Mouse (Mus musculus): ENCODE measurements around the gene Copg2. TPM values are rescaled to one million over a fixed set of nuclear protein-coding genes. Genes with fewer than 3 reads are reported as not detected.
A peak's percentile ranks its signal among the peaks of the same experiment; 100 is the strongest.

Copg2 gene
- polyA plus RNA-seq, 1 experiment from 2014 or later = 28.2 TPM

DNA sequence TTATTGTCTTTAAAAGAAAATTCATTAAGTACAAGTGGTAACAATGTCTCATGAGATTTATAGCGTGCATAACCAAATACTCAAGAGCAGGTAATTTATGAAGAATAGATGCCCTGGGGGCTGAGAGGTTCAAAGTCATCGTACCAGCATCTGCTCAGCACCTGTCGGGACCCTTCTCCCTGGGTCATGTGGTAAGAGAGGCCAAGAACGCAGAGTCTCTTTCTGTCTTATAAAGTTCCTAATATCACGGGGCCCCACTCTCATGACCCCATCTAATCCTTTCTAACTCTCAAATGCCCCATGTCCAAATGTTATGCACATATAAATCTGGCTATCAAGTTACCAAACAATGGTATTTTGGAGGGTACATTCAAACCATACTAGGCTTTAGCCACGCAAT is 193.7 kb downstream of the Copg2 start:
- Histone ChIP-seq H3K9me3 (no peaks in the 10 kb centered on the region), H3K4me1 (replicated peaks) (no peaks in the 10 kb centered on the region), H3K27me3 (no peaks in the 10 kb centered on the region), H3K36me3 (no peaks in the 10 kb centered on the region), H3K9ac (no peak overlapping the region), H3K4me2 (no peak overlapping the region), H3K27ac (replicated peaks) (no peak overlapping the region), H3K4me3 (no peak overlapping the region)
- ATAC-seq (ENCODE audit: low FRiP score, low read depth) = no peak
- 78% methylated on average over 6 of the region's 6 CpGs for WGBS

DNA sequence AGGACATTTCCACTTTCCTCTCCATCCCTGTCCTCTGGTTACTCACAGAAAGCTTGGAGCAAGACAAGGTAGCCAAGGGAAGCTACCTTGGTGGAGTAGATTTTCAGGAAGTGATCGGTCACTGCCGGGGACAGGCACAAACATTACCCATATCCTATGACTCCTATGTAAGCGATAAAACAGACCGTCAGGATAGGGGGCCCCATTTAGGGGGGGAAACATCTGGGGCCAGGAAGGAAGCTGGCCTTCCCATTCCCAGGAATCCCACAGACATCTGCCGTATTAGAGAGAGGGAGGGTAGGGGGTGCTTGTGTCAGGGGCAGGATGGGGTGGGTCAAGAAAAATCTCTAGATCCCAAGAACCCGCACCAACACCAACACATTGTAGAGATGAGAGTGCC is 196.4 kb downstream of the Copg2 start:
- Histone ChIP-seq H3K27ac (replicated peaks) (no peak overlapping the region), H3K9ac (no peak overlapping the region), H3K36me3 (no peaks in the 10 kb centered on the region), H3K4me3 (no peak overlapping the region), H3K4me1 (replicated peaks) (no peaks in the 10 kb centered on the region), H3K27me3 (no peaks in the 10 kb centered on the region), H3K4me2 (no peak overlapping the region), H3K9me3 (no peaks in the 10 kb centered on the region)
- no peak for ATAC-seq (ENCODE audit: low FRiP score, low read depth)
- 88% methylated on average over 6 of the region's 6 CpGs for WGBS

DNA sequence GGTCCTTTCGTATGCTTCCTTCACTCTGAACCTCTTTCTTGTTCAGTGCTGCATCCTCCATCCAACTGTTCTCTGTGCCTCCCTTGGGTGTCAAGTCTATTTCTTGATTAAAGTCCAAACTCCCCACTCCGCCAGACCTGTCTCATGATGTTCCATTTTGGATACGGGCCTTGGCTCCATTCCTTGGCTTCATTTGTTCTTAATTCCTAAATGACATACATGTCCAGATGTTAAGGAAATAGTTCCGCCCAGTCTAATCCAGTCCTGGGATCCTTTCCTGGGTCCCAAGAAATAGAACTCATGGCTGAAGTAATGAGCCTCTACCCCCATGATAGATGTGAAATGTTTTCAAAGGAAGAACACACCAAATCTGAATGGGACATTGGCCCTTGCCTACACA is 198.6 kb downstream of the Copg2 start:
- H3K4me3 ChIP-seq = no peak overlapping the region
- no peaks in the 10 kb centered on the region for H3K9me3 ChIP-seq
- no peak for ATAC-seq (ENCODE audit: low FRiP score, low read depth)
- no peaks in the 10 kb centered on the region for H3K36me3 ChIP-seq
- H3K4me1 ChIP-seq (replicated peaks) = peaks cover 11% of the 10 kb centered on the region
- H3K27me3 ChIP-seq = no peaks in the 10 kb centered on the region
- no peak overlapping the region for H3K9ac ChIP-seq
- WGBS = 85% methylated on average over 4 of the region's 4 CpGs
- H3K4me2 ChIP-seq = no peak overlapping the region
- H3K27ac ChIP-seq (replicated peaks) = no peak overlapping the region

MicroRNA genes within 50 kb of the gene (microRNA counts, 519-probe panel; counts per million panel counts)
- microRNA mmu-miR-335-3p (2,751 counts per million, percentile 51 among the panel's probes with 10 or more counts), microRNA mmu-miR-335-5p (4,688 counts per million, percentile 93 among the panel's probes with 10 or more counts)

Small RNAs within 50 kb of the gene (microRNA-seq; reads per million reads assigned to microRNA genes)
- gene Mir335 = 38,502 reads per million, percentile 99 among the genes with 10 or more reads in this experiment

Other genes starting within 250 kb of the Copg2 start
- 11.7 and 12.7 TPM in 2 replicates for gene Cep41, start 203.0 kb downstream of the Copg2 start, polyA plus RNA-seq (2015; fragmentation: Nextera tagmentation; extraction: Ambion mirVana)
- 321 and 324 TPM in 2 replicates for gene Mest, start 173.2 kb downstream of the Copg2 start, polyA plus RNA-seq (2015; fragmentation: Nextera tagmentation; extraction: Ambion mirVana)
- gene Tsga13, start 18.8 kb upstream of the Copg2 start, polyA plus RNA-seq (2015; fragmentation: Nextera tagmentation; extraction: Ambion mirVana) = 0.26 TPM in 1 of 2 replicates, not detected in the other
- 0.22 and 0.25 TPM in 2 replicates for gene Klf14, start 62.3 kb upstream of the Copg2 start, polyA plus RNA-seq (2015; fragmentation: Nextera tagmentation; extraction: Ambion mirVana)